Mouse (Mus musculus) kidney, embryonic 16.5 days (tissue): ENCODE measurements at regions not wholly inside any gene's neighbourhood (a gene's known extent, or its start where the extent isn't known, plus 50 kb on each side); places are given as distances from the start of the nearest gene placed in this dataset.

ENCODE experiments used
- ATAC-seq: fragments of 200-750 bp; cut with Nextera tagmentation; 2 replicates; pipeline ENCODE4 v1.8.0; 2017; ENCODE audit warnings: moderate TSS enrichment; ENCODE audit not compliant: low FRiP score, low TSS enrichment
- H3K27ac ChIP-seq: fragments of 300-500 bp; sonication (generic); 2 replicates; pipeline ENCODE4 v1.5.1; 2014; ENCODE audit warnings: low read length
- H3K27me3 ChIP-seq: fragments of 300-500 bp; sonication (generic); 2 replicates; pipeline ENCODE4 v1.6.1; 2014; ENCODE audit warnings: low read length, control low read depth, mixed read lengths; ENCODE audit not compliant: insufficient read depth
- H3K36me3 ChIP-seq: fragments of 300-500 bp; sonication (generic); 2 replicates; pipeline ENCODE4 v1.6.1; 2014; ENCODE audit warnings: low read length, control low read depth, mixed read lengths; ENCODE audit not compliant: insufficient read depth
- H3K4me1 ChIP-seq: fragments of 300-500 bp; sonication (generic); 2 replicates; pipeline ENCODE4 v1.6.1; 2014; ENCODE audit warnings: low read length, control low read depth, mixed read lengths; ENCODE audit not compliant: insufficient read depth
- H3K4me2 ChIP-seq: fragments of 300-500 bp; sonication (generic); replicated peaks from 2 replicates; pipeline ENCODE4 v1.6.1; 2014; ENCODE audit warnings: low read depth, low read length
- H3K4me3 ChIP-seq: fragments of 300-500 bp; sonication (generic); 2 replicates; pipeline ENCODE4 v1.5.1; 2014; ENCODE audit warnings: mild to moderate bottlenecking, low read length
- H3K9ac ChIP-seq: fragments of 300-500 bp; sonication (generic); replicated peaks from 2 replicates; pipeline ENCODE4 v1.6.1; 2014; ENCODE audit warnings: low read length
- H3K9me3 ChIP-seq: fragments of 300-500 bp; sonication (generic); 2 replicates; pipeline ENCODE4 v1.6.1; 2016; ENCODE audit warnings: low read length, control low read depth
- WGBS: fragments of 180-500 bp; shearing (Covaris S2); extraction: QIAGEN DNeasy Blood & Tissue Kit; methylation state at CpG from one replicate; pipeline ENCODE4 v1.1.7; 2014; 5-methylcytosine and 5-hydroxymethylcytosine counted together

GRCm38 (mm10) chr15:10868115-10868514, 84.0 kb upstream of the C1qtnf3 start:
- WGBS, result 80% methylated on average over 7 of the region's 7 CpGs
- no peak for ATAC-seq

GRCm38 (mm10) chr15:10868716-10869585, 83.2 kb upstream of the C1qtnf3 start:
- no peaks in the 10 kb centered on the region for H3K4me1 ChIP-seq
- no peak overlapping the region for H3K9ac ChIP-seq
- no peaks in the 10 kb centered on the region for H3K36me3 ChIP-seq
- no peaks in the 10 kb centered on the region for H3K27me3 ChIP-seq
- ATAC-seq, result peak; percentile 53; the same call in 1 of the 2 replicates
- H3K4me2 ChIP-seq, result no peak overlapping the region
- no peak overlapping the region for H3K27ac ChIP-seq
- 69% methylated on average over 14 of the region's 14 CpGs for WGBS
- no peaks in the 10 kb centered on the region for H3K9me3 ChIP-seq
- no peak overlapping the region for H3K4me3 ChIP-seq

More at GRCm38 (mm10) chr15:10868115-10868514, 84.0 kb upstream of the C1qtnf3 start:
- no peak overlapping the region for H3K27ac ChIP-seq
- H3K36me3 ChIP-seq, result no peaks in the 10 kb centered on the region
- no peak overlapping the region for H3K4me2 ChIP-seq
- no peaks in the 10 kb centered on the region for H3K9me3 ChIP-seq
- no peaks in the 10 kb centered on the region for H3K4me1 ChIP-seq
- no peaks in the 10 kb centered on the region for H3K27me3 ChIP-seq
- H3K4me3 ChIP-seq, result no peak overlapping the region
- no peak overlapping the region for H3K9ac ChIP-seq

DNA sequence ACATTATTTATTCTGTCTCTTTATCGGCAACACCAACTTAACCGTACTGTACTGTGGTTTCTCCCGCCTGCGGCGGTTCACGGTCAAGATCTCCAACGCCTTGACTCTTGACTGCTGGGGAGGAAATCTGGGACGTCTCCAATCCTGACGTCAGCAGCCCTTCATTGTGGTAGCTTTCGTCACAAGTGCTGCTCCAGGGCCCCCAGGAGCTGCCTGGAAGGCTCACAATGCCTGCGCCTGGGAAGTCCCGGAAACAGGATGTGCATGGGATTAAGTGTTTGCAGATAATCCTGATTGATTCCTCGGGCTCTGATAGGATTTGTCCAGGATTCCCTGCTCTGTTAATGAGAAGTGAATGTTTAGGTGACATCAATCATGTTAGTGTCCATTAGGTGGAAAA, 82.3 kb upstream of the C1qtnf3 start:
- Histone ChIP-seq H3K9me3 (0 out of 2 replicates have a peak, but pooled peaks cover 1% of the 10 kb centered on the region), H3K9ac (no peak overlapping the region), H3K27ac (no peak overlapping the region), H3K36me3 (no peaks in the 10 kb centered on the region), H3K4me1 (no peaks in the 10 kb centered on the region), H3K4me3 (no peak overlapping the region), H3K27me3 (no peaks in the 10 kb centered on the region), H3K4me2 (no peak overlapping the region)
- WGBS, result 67% methylated on average over 13 of the region's 13 CpGs
- ATAC-seq, result no peak

DNA sequence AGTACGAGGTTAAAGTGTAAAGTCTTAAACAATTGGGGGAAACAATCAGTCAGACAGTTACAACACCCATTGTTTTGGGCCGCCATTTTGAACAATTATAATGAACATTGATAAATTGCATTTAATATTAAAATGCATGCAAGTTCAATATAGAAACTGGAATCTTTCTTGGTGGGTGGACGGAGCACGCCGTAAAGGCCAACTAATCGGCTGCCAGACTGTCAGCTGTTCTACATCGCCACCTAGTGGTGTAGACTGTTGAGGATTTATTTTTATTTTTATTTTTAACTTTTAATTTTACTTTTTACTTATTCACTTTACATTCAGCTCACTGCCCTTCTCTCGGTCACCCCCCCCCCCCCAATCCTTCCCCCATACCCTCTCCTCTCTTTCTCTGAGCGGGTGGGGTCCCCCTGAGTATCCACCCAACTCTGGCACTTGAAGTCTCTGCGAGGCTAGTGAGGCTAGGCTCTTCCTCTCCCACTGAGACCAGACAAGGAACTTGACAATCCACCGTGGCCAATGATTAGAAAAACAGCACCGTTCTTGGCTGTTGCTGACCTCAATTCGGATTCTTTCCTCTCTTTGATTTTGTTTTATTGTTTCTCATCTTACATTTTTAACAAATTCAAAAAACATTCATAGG, 79.7 kb upstream of the C1qtnf3 start:
- 0 out of 2 replicates have a peak, but pooled peaks cover 2% of the 10 kb centered on the region for H3K4me1 ChIP-seq
- no peak for ATAC-seq
- H3K4me3 ChIP-seq, result no peak overlapping the region
- no peak overlapping the region for H3K9ac ChIP-seq
- 0 out of 2 replicates have a peak, but pooled peaks cover 3% of the 10 kb centered on the region for H3K9me3 ChIP-seq
- H3K27me3 ChIP-seq, result no peaks in the 10 kb centered on the region
- 21% methylated on average over 12 of the region's 13 CpGs for WGBS
- H3K4me2 ChIP-seq, result no peak overlapping the region
- no peaks in the 10 kb centered on the region for H3K36me3 ChIP-seq
- H3K27ac ChIP-seq, result no peak overlapping the region

DNA sequence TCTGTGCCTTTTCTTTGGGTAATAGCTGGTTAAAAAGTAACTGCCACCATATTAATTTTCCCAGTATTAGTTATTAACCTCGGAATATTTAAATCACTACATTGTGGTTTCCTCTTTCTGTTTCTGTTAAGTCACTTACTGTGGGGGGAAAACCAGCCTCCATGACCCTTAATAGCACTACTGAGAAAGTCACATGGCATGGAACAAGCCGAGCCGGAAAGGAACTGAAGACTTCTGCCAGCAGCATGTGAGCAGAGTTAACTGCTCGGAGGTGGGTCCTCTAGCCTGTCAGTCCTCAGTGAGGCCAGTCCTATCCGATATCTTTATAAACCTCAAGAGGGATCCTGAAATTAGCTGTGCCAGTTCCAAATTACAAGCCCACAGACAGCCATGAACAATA, 75.8 kb upstream of the C1qtnf3 start:
- Histone ChIP-seq H3K27ac (no peak overlapping the region), H3K9ac (no peak overlapping the region), H3K4me3 (no peak overlapping the region), H3K4me1 (0 out of 2 replicates have a peak, but pooled peaks cover 2% of the 10 kb centered on the region), H3K9me3 (0 out of 2 replicates have a peak, but pooled peaks cover 3% of the 10 kb centered on the region), H3K27me3 (no peaks in the 10 kb centered on the region), H3K4me2 (no peak overlapping the region), H3K36me3 (no peaks in the 10 kb centered on the region)
- 45% methylated on average over 5 of the region's 5 CpGs for WGBS
- peak; percentile 65; the same call in 1 of the 2 replicates for ATAC-seq

- Histone ChIP-seq H3K4me3 (no peak overlapping the region), H3K27ac (no peak overlapping the region), H3K4me2 (no peak overlapping the region), H3K4me1 (no peaks in the 10 kb centered on the region), H3K9me3 (no peaks in the 10 kb centered on the region), H3K27me3 (no peaks in the 10 kb centered on the region), H3K36me3 (no peaks in the 10 kb centered on the region), H3K9ac (no peak overlapping the region)
- WGBS, result 78% methylated on average over 1 of the region's 1 CpGs
- no peak for ATAC-seq
Measured at GRCm38 (mm10) chr15:10881726-10882125, 70.4 kb upstream of the C1qtnf3 start.

- no peak for ATAC-seq
- 88% methylated on average over 6 of the region's 6 CpGs for WGBS
- peaks cover 13% of the 10 kb centered on the region for H3K4me1 ChIP-seq
- no peak overlapping the region for H3K27ac ChIP-seq
- no peaks in the 10 kb centered on the region for H3K36me3 ChIP-seq
- 0 out of 2 replicates have a peak, but pooled peaks cover 2% of the 10 kb centered on the region for H3K9me3 ChIP-seq
- no peak overlapping the region for H3K4me3 ChIP-seq
- H3K9ac ChIP-seq, result no peak overlapping the region
- H3K4me2 ChIP-seq, result no peak overlapping the region
- H3K27me3 ChIP-seq, result no peaks in the 10 kb centered on the region
Measured at GRCm38 (mm10) chr15:10887990-10888389, 64.1 kb upstream of the C1qtnf3 start.

- H3K36me3 ChIP-seq, result no peaks in the 10 kb centered on the region
- ATAC-seq, result peak; percentile 84
- 0 out of 2 replicates have a peak overlapping the region, but pooled peaks have one; percentile 11 for H3K9ac ChIP-seq
- no peak overlapping the region for H3K4me3 ChIP-seq
- peaks cover 13% of the 10 kb centered on the region for H3K4me1 ChIP-seq
- 0 out of 2 replicates have a peak, but pooled peaks cover 5% of the 10 kb centered on the region for H3K9me3 ChIP-seq
- WGBS, result 34% methylated on average over 8 of the region's 8 CpGs
- H3K4me2 ChIP-seq, result no peak overlapping the region; the same call in 1 of the 2 replicates
- peak overlapping the region; percentile 78 for H3K27ac ChIP-seq
- H3K27me3 ChIP-seq, result no peaks in the 10 kb centered on the region
Measured at GRCm38 (mm10) chr15:10890220-10890921, 61.8 kb upstream of the C1qtnf3 start.

DNA sequence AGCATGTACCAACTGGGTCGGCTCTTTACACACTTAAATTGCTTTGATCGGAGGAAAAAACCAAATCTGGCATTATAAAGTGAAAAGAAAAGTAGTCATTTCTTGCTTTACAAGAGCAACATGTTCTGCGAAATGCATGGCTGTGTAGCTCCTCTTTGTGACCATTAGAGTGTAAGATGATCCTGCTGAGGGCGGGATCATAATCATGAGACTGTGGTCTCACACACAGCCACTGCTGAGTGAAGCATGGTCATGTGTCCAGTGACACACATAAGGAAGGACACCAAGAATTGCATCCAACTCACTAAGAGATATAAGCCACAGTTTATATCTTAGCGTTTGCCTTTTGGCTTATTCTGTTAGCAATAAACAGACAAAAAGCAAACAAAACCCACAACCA, 53.8 kb upstream of the C1qtnf3 start:
- ATAC-seq, result 0 out of 2 replicates have a peak, but pooled peaks have one; percentile 50

More for the DNA sequence above, 53.8 kb upstream of the C1qtnf3 start:
- Histone ChIP-seq H3K9ac (no peak overlapping the region), H3K27me3 (no peaks in the 10 kb centered on the region), H3K4me1 (peaks cover 36% of the 10 kb centered on the region), H3K27ac (no peak overlapping the region), H3K36me3 (no peaks in the 10 kb centered on the region), H3K4me3 (no peak overlapping the region), H3K4me2 (no peak overlapping the region), H3K9me3 (no peaks in the 10 kb centered on the region)
- WGBS, result 69% methylated on average over 5 of the region's 5 CpGs
